Mouse (Mus musculus) gastrocnemius, adult 18-20 months (tissue): ENCODE measurements at regions not wholly inside any gene's neighbourhood (a gene's known extent, or its start where the extent isn't known, plus 50 kb on each side); places are given as distances from the start of the nearest gene placed in this dataset.

ENCODE experiments used
- DNase-seq: peaks from one replicate; pipeline ENCODE4 v3.0.0; 2021; ENCODE audit warnings: low spot score

DNA sequence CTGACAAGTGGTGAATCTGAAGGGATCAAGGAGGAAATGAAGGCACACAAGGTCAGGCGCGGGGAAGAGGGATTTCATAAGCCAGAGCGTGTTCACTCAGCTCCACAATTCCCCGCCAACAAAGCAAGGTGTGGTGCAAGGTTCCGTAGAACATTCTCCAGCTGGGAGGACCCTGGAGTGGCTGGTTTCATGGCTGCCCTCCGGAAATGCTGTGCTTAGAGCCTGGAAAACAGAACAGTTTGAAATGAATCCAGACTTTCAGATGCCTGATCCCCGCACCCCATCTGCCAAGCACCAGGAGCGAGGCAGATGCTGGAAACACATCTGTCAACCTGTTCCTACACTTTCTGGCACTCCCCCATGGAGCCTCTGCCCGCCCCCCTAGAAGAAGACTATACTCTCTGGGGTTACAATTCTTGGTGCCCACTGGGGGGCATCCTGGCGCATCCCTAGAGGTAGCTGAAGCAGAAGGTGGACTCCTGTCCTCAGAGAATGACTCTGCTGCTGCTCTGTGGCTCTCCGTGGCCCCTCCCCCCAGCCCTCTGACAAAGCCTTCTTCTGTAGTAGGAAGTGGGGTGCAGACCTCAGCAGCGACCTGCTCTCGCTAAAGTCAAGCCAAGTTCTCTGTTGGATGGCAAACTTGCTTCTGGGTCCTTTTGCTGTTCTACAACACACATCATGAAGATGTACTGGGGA lies 54.5 kb upstream of the Mafb start:
- DNase-seq = no peak

DNA sequence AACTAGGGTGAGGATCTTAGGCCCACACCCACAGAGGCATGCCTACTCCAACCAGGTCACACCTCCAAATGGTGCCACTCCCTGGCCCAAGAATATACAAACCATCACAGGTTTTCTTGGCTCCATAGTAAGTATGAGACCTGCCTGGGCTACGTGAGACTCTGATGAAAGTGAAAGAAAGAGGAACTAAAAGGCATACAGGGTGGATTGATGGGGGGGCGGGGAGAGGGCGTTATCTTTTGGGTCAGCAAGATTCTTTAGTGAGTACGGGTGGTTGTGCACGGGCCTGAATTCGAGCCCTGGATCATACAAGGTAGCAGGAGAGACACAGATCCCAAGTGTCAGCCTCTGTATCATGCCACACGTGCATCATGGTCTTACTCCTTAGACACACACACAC lies 57.6 kb upstream of the Mafb start:
- DNase-seq = no peak

DNA sequence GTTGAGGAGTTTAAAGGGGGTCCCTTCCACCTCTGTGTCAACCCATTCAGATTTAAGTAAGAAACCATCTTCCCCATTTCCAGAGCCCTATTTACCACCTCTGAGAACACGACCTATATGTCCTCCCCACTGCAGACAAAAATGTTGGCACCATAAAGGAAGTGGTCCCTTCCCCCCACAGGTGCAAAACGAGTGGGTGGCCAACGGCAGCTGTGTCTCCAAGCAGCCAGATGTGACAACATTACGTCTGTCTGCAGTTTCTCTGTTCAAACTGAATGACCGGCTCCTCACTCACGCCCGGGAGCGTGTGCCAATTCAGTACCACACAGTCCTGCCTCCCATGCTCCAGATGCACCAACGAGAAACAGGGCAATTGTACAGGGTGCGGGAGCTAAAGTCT lies 60.6 kb upstream of the Mafb start:
- DNase-seq = no peak

DNA sequence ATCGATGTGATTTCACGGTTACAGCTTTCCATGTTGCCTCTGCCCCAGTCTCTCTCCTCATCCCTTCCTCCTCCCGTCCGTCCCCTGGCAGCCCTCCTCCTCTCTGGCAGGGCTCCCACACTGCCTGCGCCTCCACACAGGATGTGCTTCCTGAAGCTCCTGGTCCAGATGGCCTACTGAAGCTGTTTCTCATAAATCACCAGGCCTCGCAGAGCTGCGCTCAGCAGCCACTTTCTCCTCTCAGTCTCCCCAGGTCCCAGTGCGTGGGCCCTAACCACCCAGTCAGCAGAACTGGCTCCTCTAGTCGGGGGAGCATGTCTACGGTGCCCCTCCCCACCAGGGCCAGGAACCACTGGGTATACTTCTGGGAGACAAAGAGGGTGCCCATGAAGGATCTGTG lies 66.4 kb upstream of the Mafb start:
- DNase-seq = peak; percentile 50

DNA sequence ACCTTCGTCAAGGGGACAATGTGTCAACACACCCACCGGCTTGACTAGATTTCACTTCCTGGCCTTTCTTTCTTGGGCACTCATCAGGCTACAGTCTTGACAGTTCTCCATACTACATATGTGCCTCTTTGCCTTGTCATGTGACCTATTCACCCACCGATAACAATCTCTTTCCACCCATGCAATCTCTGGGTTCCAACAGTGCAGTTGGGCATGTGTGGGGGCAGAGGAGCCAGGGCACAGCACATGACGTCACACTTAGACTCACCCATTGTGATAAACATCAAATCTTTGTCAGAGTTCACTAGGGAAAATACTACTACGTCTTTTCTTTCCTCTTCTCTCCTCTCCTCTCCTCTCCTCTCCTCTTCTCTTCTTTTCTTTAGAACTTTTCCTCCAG lies 67.8 kb upstream of the Mafb start:
- DNase-seq = no peak

DNA sequence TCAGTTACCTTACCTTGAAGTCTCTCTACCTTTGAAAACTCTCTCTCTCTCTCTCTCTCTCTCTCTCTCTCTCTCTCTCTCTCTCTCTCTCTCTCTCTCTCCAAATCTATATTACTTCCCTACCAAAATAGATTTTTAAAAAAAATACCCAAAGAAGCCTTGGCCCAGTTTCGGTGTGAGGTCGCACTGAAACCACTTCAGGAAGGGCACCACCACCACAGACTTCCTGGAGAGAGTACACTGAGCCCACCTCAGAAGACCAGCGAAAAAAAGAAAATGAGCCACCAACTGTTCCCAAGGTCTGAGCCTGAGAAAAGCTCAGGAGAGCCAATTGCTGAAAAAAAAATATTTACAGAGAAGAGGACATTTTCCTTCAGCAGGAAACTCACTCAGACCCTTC lies 68.8 kb upstream of the Mafb start:
- DNase-seq = no peak

DNA sequence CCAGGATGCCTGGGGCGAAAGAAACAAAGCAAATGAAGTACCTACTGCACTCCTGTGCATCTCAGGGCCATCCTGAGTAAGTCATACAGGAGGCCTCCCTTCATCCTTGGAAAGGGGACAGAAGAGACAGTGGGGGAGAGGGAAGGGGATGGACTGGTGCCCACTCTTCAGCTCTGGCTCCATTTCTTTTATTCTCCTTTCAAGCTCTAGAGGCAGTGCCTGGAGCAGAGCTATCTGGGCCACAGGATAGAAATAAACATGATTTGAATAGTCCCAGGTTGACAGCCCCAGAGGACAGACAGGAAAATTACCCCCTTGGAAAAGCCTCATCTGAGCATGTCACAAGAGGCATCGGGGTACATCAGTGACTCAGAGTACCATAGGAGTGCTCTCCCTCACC lies 72.2 kb upstream of the Mafb start:
- DNase-seq = no peak

DNA sequence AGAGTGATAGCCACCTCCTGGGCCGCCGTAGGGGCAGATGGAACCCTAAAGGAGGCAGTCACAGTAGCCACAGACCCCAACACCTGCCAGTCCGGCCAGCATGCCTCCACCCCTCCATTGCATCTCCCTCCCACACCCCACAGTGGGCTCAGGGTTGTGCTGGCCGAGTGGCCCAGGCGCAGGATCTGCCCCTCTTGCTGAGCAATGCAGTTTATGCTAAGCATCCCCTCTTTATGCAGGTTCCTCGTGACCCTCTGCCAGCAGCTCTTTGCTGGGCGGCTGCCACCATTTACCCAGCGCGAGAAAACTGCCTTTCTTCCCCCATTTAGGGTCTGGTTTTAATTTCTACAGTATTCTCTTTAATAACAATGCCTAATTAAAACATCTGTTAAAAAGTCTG lies 73.4 kb upstream of the Mafb start:
- no peak for DNase-seq

DNA sequence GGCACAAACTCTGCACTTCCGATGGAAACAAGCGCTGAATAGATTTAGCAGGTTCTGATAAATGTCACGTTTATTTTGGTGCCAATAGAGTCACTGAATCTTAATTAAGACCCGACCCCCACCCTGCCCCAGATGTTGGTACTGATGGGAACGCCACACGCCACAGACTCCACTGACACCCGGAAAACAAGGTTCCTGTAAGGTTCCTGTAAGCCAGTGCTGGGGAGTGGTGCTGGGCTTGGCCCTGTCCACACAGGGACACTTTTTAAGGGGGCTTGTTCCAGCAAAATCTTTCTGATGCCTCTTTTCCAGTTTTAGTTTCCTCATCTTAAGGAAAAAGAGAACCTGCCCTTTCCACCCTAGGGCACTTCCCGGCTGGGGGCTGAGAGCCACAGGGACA lies 84.2 kb upstream of the Mafb start:
- DNase-seq = no peak

DNA sequence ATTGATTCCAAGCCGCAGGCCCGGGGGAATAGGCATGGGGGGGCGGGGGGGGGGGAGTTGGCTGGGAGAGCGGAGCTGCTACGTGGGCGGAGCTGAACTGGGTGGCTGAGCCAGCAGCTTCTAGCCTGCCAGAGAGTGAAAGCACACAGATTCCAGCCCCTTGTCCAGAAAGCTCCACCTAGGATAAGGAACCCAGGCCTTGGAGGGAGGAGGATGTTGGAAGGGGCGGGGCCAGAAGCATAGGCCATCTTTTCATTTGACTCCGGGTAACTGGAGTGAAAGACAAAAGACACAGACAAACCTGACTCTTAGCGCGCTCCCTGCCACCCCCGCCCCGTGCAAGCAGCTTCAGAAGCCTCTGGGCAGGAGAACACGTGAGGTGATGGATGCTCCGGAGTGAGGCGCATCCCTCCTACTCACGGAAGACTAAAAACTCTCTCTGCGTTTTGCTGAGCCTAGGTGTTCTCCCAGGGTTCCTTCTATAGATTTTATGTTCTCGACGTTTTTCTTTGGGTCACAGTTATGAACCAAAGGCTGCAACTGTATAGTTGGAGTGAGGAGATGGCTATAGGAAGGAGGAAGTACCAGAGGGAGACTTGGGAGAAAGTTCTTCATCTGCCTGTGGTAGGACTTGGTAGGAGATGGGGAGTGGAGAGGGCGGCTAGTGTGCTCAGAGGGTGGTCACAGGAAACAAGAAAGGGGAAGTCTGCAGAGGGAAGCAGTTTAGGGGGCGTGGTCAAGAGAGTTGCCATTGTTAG lies 84.8 kb upstream of the Mafb start:
- peak; percentile 77 for DNase-seq

DNA sequence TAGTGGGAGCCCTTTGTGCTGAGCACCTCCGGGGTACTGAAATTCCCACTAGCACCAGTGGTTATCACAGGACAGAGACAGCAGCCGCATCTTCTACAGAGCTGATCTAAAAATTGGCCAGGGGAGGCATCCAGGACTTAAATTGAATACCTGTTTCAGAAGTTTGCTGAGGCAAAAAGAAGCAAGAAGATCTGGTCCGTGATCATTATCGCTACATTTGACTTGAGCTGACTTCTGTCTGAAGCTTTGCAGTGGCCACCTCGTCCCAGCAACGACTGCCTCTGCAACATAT lies 85.3 kb upstream of the Mafb start:
- no peak for DNase-seq

DNA sequence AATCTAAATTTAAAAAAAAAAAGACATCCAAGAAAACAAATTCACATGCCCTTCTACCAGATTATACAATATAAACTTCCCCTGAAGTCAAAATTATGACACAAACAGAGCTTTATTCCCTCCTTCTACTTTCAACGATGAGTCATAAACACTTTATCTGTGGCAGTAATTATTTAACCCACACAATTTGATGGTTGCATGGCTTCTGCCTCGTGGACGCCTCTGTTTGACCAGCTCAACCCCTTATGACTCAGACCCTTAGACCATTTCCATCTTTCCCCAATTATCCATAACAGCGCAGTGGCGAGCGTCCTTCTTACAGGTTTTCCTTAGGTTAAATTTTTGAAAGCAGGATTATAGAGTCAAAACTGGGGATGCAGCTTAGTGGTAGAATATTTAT lies 85.9 kb upstream of the Mafb start:
- DNase-seq = no peak

DNA sequence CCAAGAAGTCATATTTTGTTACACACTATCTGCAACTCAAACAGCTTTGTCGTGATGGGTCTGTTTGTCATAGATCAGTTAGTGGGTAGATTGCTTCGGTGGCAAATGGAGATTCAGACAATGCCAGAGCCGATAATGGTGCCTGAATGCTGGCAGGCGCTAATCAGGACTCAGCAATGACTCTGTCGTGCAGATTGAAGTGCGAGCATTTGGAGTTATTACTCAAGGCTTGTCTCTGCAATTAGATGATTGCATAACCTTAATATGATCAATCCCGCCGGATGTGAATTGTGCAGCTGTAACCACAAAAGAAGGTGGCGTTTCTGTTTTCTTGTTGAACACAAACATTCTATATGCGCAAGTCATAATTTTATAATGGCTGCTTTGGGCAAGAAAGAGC lies 88.8 kb upstream of the Mafb start:
- no peak for DNase-seq

DNA sequence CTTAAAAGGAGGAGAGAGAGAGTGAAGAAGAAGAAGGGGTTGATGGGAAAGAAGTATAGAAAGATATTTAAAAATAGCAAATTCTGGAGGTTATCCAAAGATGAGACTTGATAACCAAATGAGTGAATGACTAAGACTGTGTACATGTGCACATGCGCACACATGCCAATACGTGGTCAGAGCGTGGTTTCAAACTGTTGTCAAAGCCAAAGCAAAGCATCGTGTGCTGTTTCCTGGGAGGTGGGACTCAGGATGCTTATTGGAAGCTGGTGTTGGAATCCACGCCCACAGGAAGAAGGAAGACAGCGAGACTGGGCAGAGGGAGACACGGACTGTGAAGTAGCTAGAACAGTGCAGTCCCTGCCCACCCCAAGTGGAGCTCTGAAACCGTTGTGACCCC lies 89.8 kb upstream of the Mafb start:
- no peak for DNase-seq

DNA sequence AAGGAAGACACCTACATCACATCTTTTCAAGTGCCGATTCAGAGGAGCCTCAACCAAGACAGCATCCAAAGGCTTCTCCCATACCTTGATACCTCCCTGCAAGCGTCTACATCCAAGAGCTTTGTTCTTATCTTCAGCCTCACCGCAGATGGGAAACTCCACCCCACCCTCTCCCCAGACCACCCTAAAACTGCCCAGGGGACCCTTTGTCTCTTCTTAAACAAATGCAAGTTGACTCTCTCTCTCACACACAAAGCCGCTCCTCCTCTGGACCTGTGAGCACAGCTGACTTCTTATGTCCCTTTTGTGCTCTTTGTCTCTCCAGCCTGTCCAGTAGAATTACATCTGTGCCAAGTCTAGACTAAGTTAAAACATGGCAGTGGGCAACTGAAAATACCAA lies 104.7 kb upstream of the Mafb start:
- no peak for DNase-seq

DNA sequence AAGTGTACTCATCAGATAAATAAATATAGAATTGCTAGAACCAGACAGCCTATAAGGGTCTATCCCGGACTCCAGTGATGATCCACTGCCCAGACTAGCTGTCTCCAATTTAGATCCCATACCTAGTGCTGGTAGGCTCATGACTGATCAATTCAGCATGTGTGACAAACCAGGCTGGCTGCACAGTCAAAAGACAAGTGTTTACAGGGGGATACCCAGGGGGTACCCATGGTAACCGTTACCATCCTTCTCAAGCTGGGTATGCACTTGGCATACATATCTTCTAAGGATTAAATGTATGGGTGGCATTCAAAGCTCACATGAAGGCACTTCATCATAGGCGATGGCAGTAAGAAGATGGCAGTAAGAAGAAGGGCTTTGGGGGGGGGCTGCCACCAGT lies 109.3 kb upstream of the Mafb start:
- no peak for DNase-seq

DNA sequence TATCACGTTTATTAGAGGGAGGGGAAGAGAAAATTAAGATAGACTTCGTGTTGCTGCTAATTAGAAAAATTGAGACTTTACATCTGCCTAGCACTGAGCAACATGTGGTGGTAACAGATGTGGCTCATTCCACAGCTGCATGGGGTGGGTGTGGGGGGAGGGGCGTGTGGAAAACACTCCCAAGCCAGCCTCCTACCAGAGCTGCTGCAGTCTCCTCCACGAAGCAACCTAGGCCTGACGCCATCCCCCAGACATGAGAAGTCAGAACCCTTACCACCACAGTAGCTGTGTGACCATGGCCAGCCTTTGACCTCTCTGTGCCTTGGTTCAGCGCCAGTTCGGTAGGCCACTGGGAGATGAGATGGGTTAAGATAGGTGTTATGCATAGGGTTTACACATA lies 112.4 kb upstream of the Mafb start:
- no peak for DNase-seq

DNA sequence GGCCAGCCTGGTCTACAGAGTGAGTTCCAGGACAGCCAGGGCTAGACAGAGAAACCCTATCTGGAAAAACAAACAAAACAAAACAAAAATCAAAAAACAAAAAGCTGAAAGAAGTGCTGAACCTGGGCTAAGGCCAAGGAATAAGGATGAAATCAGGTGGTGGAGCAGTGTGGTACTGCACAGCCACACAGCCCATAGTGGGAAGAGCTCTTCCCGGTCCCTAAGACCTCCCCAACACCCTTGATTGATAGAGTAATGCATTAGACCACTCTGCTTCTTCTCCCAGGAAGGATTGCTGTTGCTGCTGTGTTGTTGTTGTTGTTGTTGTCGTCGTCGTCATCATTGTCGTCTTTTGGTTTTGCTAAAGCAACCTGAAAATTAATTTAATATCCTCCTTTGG lies 118.2 kb upstream of the Mafb start:
- no peak for DNase-seq

DNA sequence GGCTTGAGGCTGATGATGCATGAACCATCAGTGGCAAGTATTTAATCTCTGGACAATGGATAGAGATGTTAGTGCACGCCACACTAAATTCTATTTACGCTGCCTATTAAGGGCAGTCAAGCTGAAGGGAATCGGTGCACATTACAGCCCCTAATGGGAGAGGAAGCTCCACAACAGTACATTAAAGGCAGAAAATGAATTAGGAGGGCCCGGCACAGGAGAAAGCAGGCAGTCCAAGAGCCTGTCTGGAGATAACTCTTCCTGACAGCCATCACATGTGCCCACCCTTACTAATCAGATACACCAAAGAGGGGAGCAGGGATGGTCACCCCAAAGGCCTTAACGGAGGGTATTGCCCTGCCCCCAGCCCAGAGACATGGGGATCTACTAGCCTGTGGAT lies 118.7 kb upstream of the Mafb start:
- no peak for DNase-seq

DNA sequence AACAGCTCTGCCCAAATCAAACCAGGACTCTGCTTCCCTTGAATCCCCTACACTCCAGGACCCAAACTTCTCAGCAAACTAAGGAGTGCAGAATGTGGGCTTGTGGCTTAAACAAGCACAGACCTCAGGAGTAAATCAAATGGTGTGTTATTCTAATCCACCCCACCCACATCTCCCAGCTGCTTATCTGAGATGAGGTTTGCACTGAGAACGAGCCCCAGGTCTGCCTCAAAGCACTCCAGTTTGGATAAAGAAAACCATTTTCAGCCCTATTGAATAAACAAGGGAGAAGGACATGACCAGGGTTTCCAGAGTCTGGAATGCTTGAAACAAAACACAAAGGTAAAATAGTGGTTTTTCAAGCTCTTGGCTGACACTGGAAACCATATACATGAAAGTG lies 132.9 kb upstream of the Mafb start:
- DNase-seq = no peak

DNA sequence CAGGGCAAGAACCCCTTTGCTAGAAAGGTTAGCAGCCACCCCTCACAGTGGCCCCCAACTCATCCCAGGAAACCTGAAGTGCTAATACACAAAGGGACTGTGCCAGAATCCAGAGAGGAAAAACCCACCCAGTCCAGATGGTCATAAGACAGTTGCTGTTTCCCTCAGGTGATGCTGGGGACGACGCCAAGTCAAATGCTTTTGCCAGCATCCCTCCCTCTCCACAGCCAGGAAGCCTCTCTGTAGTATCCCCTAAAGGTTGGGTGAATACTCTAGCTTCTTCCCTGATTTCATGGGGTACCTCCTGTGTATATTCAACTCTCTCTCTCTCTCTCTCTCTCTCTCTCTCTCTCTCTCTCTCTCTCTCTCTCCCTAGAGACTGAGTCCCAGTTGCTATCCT lies 136.0 kb upstream of the Mafb start:
- no peak for DNase-seq

DNA sequence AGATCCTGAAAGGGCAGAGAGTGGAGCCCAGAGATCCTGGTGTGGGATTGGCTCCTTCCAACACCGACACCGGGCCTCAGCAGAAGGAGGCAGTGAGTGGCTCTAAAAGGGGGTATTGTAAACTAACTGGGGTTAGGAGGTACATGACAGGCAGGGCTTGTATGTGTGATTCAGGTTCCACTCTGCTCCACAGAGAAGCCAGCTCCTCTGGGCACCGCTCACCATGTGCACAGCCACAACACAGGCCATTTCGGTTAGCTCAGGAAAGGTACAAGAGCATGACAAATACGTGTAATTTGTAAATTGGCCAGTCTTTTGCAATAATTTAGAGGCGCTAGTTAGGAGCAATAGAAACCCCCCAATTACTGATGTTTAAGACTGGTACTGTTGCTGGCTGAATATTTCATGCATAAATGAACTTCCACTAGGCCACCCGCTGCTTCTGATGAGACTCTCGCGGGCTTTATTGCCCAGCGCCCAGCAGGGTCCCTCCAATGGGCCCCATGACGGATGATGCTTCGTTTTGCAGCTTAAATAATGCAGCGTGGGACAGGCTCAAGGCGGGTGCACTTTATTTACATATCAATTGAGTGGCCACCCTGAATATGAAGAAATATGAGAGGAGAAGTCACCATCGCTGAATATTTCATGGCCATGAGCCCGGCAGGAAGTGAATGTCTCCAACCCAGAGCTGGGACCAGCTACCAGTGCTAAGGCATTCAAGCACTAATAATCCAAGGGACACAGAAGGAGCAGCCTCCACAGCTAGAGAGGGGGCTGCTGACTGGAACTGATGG lies 136.9 kb upstream of the Mafb start:
- DNase-seq = no peak

DNA sequence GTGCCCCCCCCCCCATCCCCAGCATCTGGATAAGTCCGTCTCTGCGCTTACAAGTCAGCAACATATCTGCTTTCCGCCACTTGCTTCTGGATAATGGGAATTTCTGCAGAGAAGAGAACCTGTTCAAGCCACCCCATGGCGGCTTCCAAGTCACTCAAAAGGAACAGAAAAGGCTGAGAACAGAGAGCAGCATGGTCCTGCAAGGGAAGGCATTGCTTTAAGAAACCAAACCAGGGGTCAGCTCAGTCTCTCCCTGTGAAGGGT lies 137.5 kb upstream of the Mafb start:
- DNase-seq = no peak
